Mouse (Mus musculus): ENCODE measurements around the gene Pex11g. TPM values are rescaled to one million over a fixed set of nuclear protein-coding genes. Genes with fewer than 3 reads are reported as not detected.

The Pex11g gene
- polyA plus RNA-seq, 1 experiment from 2014 or later: 4.2 TPM

GRCm38 (mm10) chr8:3425217-3425616, 42.3 kb downstream of the Pex11g start:
- Histone ChIP-seq H3K27me3 (replicated peaks; ENCODE audit: control insufficient read depth, insufficient read depth, low read length) (no peaks in the 10 kb centered on the region), H3K4me2 (ENCODE audit: low read length) (no peak overlapping the region), H3K36me3 (ENCODE audit: control insufficient read depth, insufficient read depth, low read length) (peaks cover 4% of the 10 kb centered on the region; the same call in 1 of the 2 replicates), H3K9ac (ENCODE audit: low read depth, low read length) (no peak overlapping the region), H3K27ac (ENCODE audit: low read depth, low read length) (no peak overlapping the region), H3K4me3 (ENCODE audit: low read length) (no peak overlapping the region), H3K9me3 (ENCODE audit: control insufficient read depth, low read length) (no peaks in the 10 kb centered on the region), H3K4me1 (ENCODE audit: control insufficient read depth, insufficient read depth, low read depth, low read length) (no peaks in the 10 kb centered on the region)
- no peak for ATAC-seq
- WGBS: 95% methylated on average over 5 of the region's 5 CpGs

GRCm38 (mm10) chr8:3421507-3421906, 46.0 kb downstream of the Pex11g start:
- H3K36me3 ChIP-seq (ENCODE audit: control insufficient read depth, insufficient read depth, low read length): no peaks in the 10 kb centered on the region
- no peak overlapping the region for H3K4me3 ChIP-seq (ENCODE audit: low read length)
- no peak overlapping the region for H3K4me2 ChIP-seq (ENCODE audit: low read length)
- no peaks in the 10 kb centered on the region for H3K27me3 ChIP-seq (replicated peaks; ENCODE audit: control insufficient read depth, insufficient read depth, low read length)
- 93% methylated on average over 5 of the region's 5 CpGs for WGBS
- no peak overlapping the region for H3K9ac ChIP-seq (ENCODE audit: low read depth, low read length)
- peaks cover 11% of the 10 kb centered on the region for H3K4me1 ChIP-seq (ENCODE audit: control insufficient read depth, insufficient read depth, low read depth, low read length)
- no peak for ATAC-seq
- H3K27ac ChIP-seq (ENCODE audit: low read depth, low read length): no peak overlapping the region
- H3K9me3 ChIP-seq (ENCODE audit: control insufficient read depth, low read length): no peaks in the 10 kb centered on the region

GRCm38 (mm10) chr8:3420105-3420706, 47.3 kb downstream of the Pex11g start:
- Histone ChIP-seq H3K27ac (ENCODE audit: low read depth, low read length) (no peak overlapping the region), H3K4me1 (ENCODE audit: control insufficient read depth, insufficient read depth, low read depth, low read length) (peaks cover 18% of the 10 kb centered on the region), H3K9ac (ENCODE audit: low read depth, low read length) (no peak overlapping the region), H3K36me3 (ENCODE audit: control insufficient read depth, insufficient read depth, low read length) (no peaks in the 10 kb centered on the region), H3K9me3 (ENCODE audit: control insufficient read depth, low read length) (no peaks in the 10 kb centered on the region), H3K27me3 (replicated peaks; ENCODE audit: control insufficient read depth, insufficient read depth, low read length) (no peaks in the 10 kb centered on the region), H3K4me2 (ENCODE audit: low read length) (no peak overlapping the region), H3K4me3 (ENCODE audit: low read length) (no peak overlapping the region)
- ATAC-seq: no peak
- 80% methylated on average over 10 of the region's 10 CpGs for WGBS

GRCm38 (mm10) chr8:3418101-3418500, 49.4 kb downstream of the Pex11g start:
- Histone ChIP-seq H3K4me3 (ENCODE audit: low read length) (no peak overlapping the region), H3K27ac (ENCODE audit: low read depth, low read length) (no peak overlapping the region), H3K4me1 (ENCODE audit: control insufficient read depth, insufficient read depth, low read depth, low read length) (peaks cover 21% of the 10 kb centered on the region), H3K36me3 (ENCODE audit: control insufficient read depth, insufficient read depth, low read length) (no peaks in the 10 kb centered on the region), H3K9me3 (ENCODE audit: control insufficient read depth, low read length) (no peaks in the 10 kb centered on the region), H3K9ac (ENCODE audit: low read depth, low read length) (no peak overlapping the region), H3K4me2 (ENCODE audit: low read length) (no peak overlapping the region), H3K27me3 (replicated peaks; ENCODE audit: control insufficient read depth, insufficient read depth, low read length) (no peaks in the 10 kb centered on the region)
- 82% methylated on average over 1 of the region's 1 CpGs for WGBS
- ATAC-seq: no peak

GRCm38 (mm10) chr8:3417455-3417854, 50.0 kb downstream of the Pex11g start:
- Histone ChIP-seq H3K4me3 (ENCODE audit: low read length) (no peak overlapping the region), H3K9ac (ENCODE audit: low read depth, low read length) (no peak overlapping the region), H3K27ac (ENCODE audit: low read depth, low read length) (no peak overlapping the region), H3K9me3 (ENCODE audit: control insufficient read depth, low read length) (no peaks in the 10 kb centered on the region), H3K27me3 (replicated peaks; ENCODE audit: control insufficient read depth, insufficient read depth, low read length) (no peaks in the 10 kb centered on the region), H3K4me2 (ENCODE audit: low read length) (no peak overlapping the region), H3K36me3 (ENCODE audit: control insufficient read depth, insufficient read depth, low read length) (no peaks in the 10 kb centered on the region), H3K4me1 (ENCODE audit: control insufficient read depth, insufficient read depth, low read depth, low read length) (peaks cover 21% of the 10 kb centered on the region)
- WGBS: 7% methylated on average over 8 of the region's 8 CpGs
- ATAC-seq: no peak

GRCm38 (mm10) chr8:3416846-3417245, 50.6 kb downstream of the Pex11g start:
- Histone ChIP-seq H3K4me3 (ENCODE audit: low read length) (no peak overlapping the region), H3K9ac (ENCODE audit: low read depth, low read length) (no peak overlapping the region), H3K4me2 (ENCODE audit: low read length) (no peak overlapping the region), H3K9me3 (ENCODE audit: control insufficient read depth, low read length) (no peaks in the 10 kb centered on the region), H3K4me1 (ENCODE audit: control insufficient read depth, insufficient read depth, low read depth, low read length) (peaks cover 21% of the 10 kb centered on the region), H3K27me3 (replicated peaks; ENCODE audit: control insufficient read depth, insufficient read depth, low read length) (no peaks in the 10 kb centered on the region), H3K36me3 (ENCODE audit: control insufficient read depth, insufficient read depth, low read length) (no peaks in the 10 kb centered on the region), H3K27ac (ENCODE audit: low read depth, low read length) (no peak overlapping the region)
- 26% methylated on average over 4 of the region's 4 CpGs for WGBS
- no peak for ATAC-seq

- Histone ChIP-seq H3K9me3 (ENCODE audit: control insufficient read depth, low read length) (no peaks in the 10 kb centered on the region), H3K4me1 (ENCODE audit: control insufficient read depth, insufficient read depth, low read depth, low read length) (peaks cover 21% of the 10 kb centered on the region), H3K36me3 (ENCODE audit: control insufficient read depth, insufficient read depth, low read length) (no peaks in the 10 kb centered on the region), H3K27me3 (replicated peaks; ENCODE audit: control insufficient read depth, insufficient read depth, low read length) (no peaks in the 10 kb centered on the region), H3K9ac (ENCODE audit: low read depth, low read length) (no peak overlapping the region), H3K4me2 (ENCODE audit: low read length) (no peak overlapping the region), H3K4me3 (ENCODE audit: low read length) (no peak overlapping the region), H3K27ac (ENCODE audit: low read depth, low read length) (no peak overlapping the region)
- ATAC-seq: no peak
- WGBS: 81% methylated on average over 6 of the region's 6 CpGs
These were observed 51.8 kb downstream of the Pex11g start for GRCm38 (mm10) chr8:3415661-3416060.

GRCm38 (mm10) chr8:3415259-3415658, 52.2 kb downstream of the Pex11g start:
- Histone ChIP-seq H3K27ac (ENCODE audit: low read depth, low read length) (no peak overlapping the region), H3K27me3 (replicated peaks; ENCODE audit: control insufficient read depth, insufficient read depth, low read length) (no peaks in the 10 kb centered on the region), H3K4me1 (ENCODE audit: control insufficient read depth, insufficient read depth, low read depth, low read length) (peaks cover 21% of the 10 kb centered on the region), H3K9me3 (ENCODE audit: control insufficient read depth, low read length) (no peaks in the 10 kb centered on the region), H3K9ac (ENCODE audit: low read depth, low read length) (no peak overlapping the region), H3K4me3 (ENCODE audit: low read length) (no peak overlapping the region), H3K4me2 (ENCODE audit: low read length) (no peak overlapping the region), H3K36me3 (ENCODE audit: control insufficient read depth, insufficient read depth, low read length) (no peaks in the 10 kb centered on the region)
- WGBS: 46% methylated on average over 4 of the region's 4 CpGs
- ATAC-seq: no peak

GRCm38 (mm10) chr8:3414639-3415190, 52.8 kb downstream of the Pex11g start:
- H3K27ac ChIP-seq (ENCODE audit: low read depth, low read length): no peak overlapping the region
- no peaks in the 10 kb centered on the region for H3K36me3 ChIP-seq (ENCODE audit: control insufficient read depth, insufficient read depth, low read length)
- H3K9ac ChIP-seq (ENCODE audit: low read depth, low read length): no peak overlapping the region
- H3K4me3 ChIP-seq (ENCODE audit: low read length): no peak overlapping the region
- no peaks in the 10 kb centered on the region for H3K27me3 ChIP-seq (replicated peaks; ENCODE audit: control insufficient read depth, insufficient read depth, low read length)
- 37% methylated on average over 6 of the region's 6 CpGs for WGBS
- H3K4me2 ChIP-seq (ENCODE audit: low read length): no peak overlapping the region
- H3K9me3 ChIP-seq (ENCODE audit: control insufficient read depth, low read length): no peaks in the 10 kb centered on the region
- no peak for ATAC-seq
- peaks cover 21% of the 10 kb centered on the region for H3K4me1 ChIP-seq (ENCODE audit: control insufficient read depth, insufficient read depth, low read depth, low read length)
